Mouse (Mus musculus) retina, embryonic 14.5 days (tissue): ENCODE results near the gene Zfp787.
"Not testable (repeated sequence)": the region's sequence is repeated elsewhere in the genome, so short reads cannot be mapped to it uniquely, and the experiment has no call there.

ENCODE experiments used
- DNase-seq: peaks from one replicate; pipeline ENCODE4 v3.0.0-alpha.2; 2015; ENCODE audit warnings: low spot score

The Zfp787 gene

GRCm38 (mm10) chr7:6162172-6162571 is 6.4 kb upstream of the Zfp787 start:
- no peak for DNase-seq

GRCm38 (mm10) chr7:6161541-6161940 is 5.7 kb upstream of the Zfp787 start:
- no peak for DNase-seq

GRCm38 (mm10) chr7:6159604-6160003 is 3.8 kb upstream of the Zfp787 start:
- DNase-seq = no peak

- no peak for DNase-seq
These were observed 1.7 kb upstream of the Zfp787 start for GRCm38 (mm10) chr7:6157479-6157878.

GRCm38 (mm10) chr7:6156901-6157472 is 1.2 kb upstream of the Zfp787 start:
- DNase-seq = no peak

GRCm38 (mm10) chr7:6155031-6155872 is 545 bp downstream of the Zfp787 start:
- peak; percentile 81 for DNase-seq

- no peak for DNase-seq
These were observed 1.6 kb downstream of the Zfp787 start for GRCm38 (mm10) chr7:6154164-6154563.

GRCm38 (mm10) chr7:6153131-6153530 is 2.7 kb downstream of the Zfp787 start:
- DNase-seq = no peak

- DNase-seq = no peak
These were observed 3.8 kb downstream of the Zfp787 start for GRCm38 (mm10) chr7:6152036-6152435.

- no peak for DNase-seq
These were observed 4.5 kb downstream of the Zfp787 start for GRCm38 (mm10) chr7:6151266-6151665.

- DNase-seq = no peak
These were observed 8.1 kb downstream of the Zfp787 start for GRCm38 (mm10) chr7:6147688-6148087.

GRCm38 (mm10) chr7:6146982-6147325 is 8.8 kb downstream of the Zfp787 start:
- no peak for DNase-seq

- DNase-seq = no peak
These were observed 9.4 kb downstream of the Zfp787 start for GRCm38 (mm10) chr7:6146194-6146981.

GRCm38 (mm10) chr7:6145423-6146188 is 10.2 kb downstream of the Zfp787 start:
- no peak for DNase-seq

GRCm38 (mm10) chr7:6143991-6144531 is 11.7 kb downstream of the Zfp787 start:
- DNase-seq = no peak

- DNase-seq = no peak
These were observed 16.5 kb downstream of the Zfp787 start for GRCm38 (mm10) chr7:6139295-6139694.

GRCm38 (mm10) chr7:6136497-6136896 is 19.3 kb downstream of the Zfp787 start:
- DNase-seq = no peak

- DNase-seq = no peak
These were observed 23.2 kb downstream of the Zfp787 start for GRCm38 (mm10) chr7:6132646-6133045.

- DNase-seq = peak; percentile 8
These were observed 25.5 kb downstream of the Zfp787 start for GRCm38 (mm10) chr7:6130346-6130745.

- peak; percentile 91 for DNase-seq
These were observed 28.9 kb downstream of the Zfp787 start for GRCm38 (mm10) chr7:6126690-6127448.

GRCm38 (mm10) chr7:6121128-6121527 is 34.7 kb downstream of the Zfp787 start:
- DNase-seq = not testable (repeated sequence)
